In genomic region chr5:135247337-135247736, GRCm38 (mm10) we compare ENCODE assay signal across 17 mouse cellular contexts. TPM values are rescaled to one million over a fixed set of nuclear protein-coding genes. Genes with fewer than 3 reads are reported as not detected.
DNase-seq lines count a peak whose midpoint lies in the region; ATAC-seq and TF ChIP-seq lines count a peak whose summit lies in the region.
"Had no signal": no experiment of that assay in that cellular context is flagged by ENCODE, and none has a peak within 500 bp of the region (broad histone marks: within the 10 kb centered on the region; RNA-seq: fewer than 3 reads in every experiment).

No protein-coding gene starts in this region.

- in situ Hi-C loops in CH12.LX (cut with MboI; ENCODE audit: low pct_ligation_motif_present, low pct_unique_long_range_greater_than_20kb, low sequenced_read_pairs), result no loop called here

- TF ChIP-seq POLR2A in CH12.LX (IDR thresholded peaks at IDR 0.05; ENCODE audit: low read depth, low read length), result no peak

- WGBS in embryonic facial prominence, embryonic 15.5 days, result 67% methylated on average over 9 of the region's 9 CpGs
- WGBS in hindbrain, embryonic 13.5 days, result 76% methylated on average over 9 of the region's 9 CpGs
- 65% methylated on average over 9 of the region's 9 CpGs for WGBS in midbrain, embryonic 14.5 days

- dilution Hi-C loops in CH12.LX (cut with MboI; ENCODE audit: extremely low pct_ligation_motif_present, extremely low pct_unique_long_range_greater_than_20kb, low sequenced_read_pairs), result no loop called here

- H3K4me3 ChIP-seq in CH12.LX (replicated peaks in 1 of 3; ENCODE audit: low read depth in 2 of 3, low read length in 2 of 3, poor library complexity in 1 of 3), result no peak overlapping the region
- no peak overlapping the region for H3K4me3 ChIP-seq in embryonic facial prominence, embryonic 15.5 days (replicated peaks)
- H3K4me3 ChIP-seq in hindbrain, embryonic 13.5 days, result peak overlapping the region; percentile 64
- no peak overlapping the region for H3K4me3 ChIP-seq in midbrain, embryonic 14.5 days (replicated peaks; ENCODE audit: low read depth, low read length)
- H3K4me3 ChIP-seq: heart, adult 2 months; liver, embryonic 12.5 days had no signal

- no peak for TF ChIP-seq EP300 in CH12.LX (IDR thresholded peaks at IDR 0.05; ENCODE audit: low read length)

- no peak for TF ChIP-seq RAD21 in CH12.LX (IDR thresholded peaks at IDR 0.05; ENCODE audit: low read depth, low read length)

- no peak for ATAC-seq in embryonic facial prominence, embryonic 15.5 days (ENCODE audit: insufficient number of reproducible peaks, low FRiP score, low TSS enrichment, low read depth)
- ATAC-seq in hindbrain, embryonic 13.5 days (ENCODE audit: low FRiP score), result no peak
- no peak for ATAC-seq in midbrain, embryonic 14.5 days (ENCODE audit: low FRiP score, low TSS enrichment)
- ATAC-seq: activated CD4-positive, CD25-positive, alpha-beta regulatory T cell, adult 4 months; liver, embryonic 12.5 days had no signal

- TF ChIP-seq CTCF in CH12.LX (conservative IDR thresholded peaks at IDR 0.05 in 1 of 2, IDR thresholded peaks at IDR 0.05 in 1 of 2; ENCODE audit: low read depth in 2 of 2, low read length in 2 of 2), result no peak

- H3K9me3 ChIP-seq in CH12.LX (replicated peaks; ENCODE audit: low read length), result peaks cover 24% of the 10 kb centered on the region
- H3K9me3 ChIP-seq in embryonic facial prominence, embryonic 15.5 days (replicated peaks), result no peaks in the 10 kb centered on the region
- no peaks in the 10 kb centered on the region for H3K9me3 ChIP-seq in hindbrain, embryonic 13.5 days
- H3K9me3 ChIP-seq in midbrain, embryonic 14.5 days (ENCODE audit: control insufficient read depth, low read length), result no peaks in the 10 kb centered on the region
- H3K9me3 ChIP-seq: liver, embryonic 12.5 days had no signal

- no peaks in the 10 kb centered on the region for H3K4me1 ChIP-seq in CH12.LX (ENCODE audit: control insufficient read depth in 1 of 2, insufficient read depth in 2 of 2)
- H3K4me1 ChIP-seq in embryonic facial prominence, embryonic 15.5 days, result peaks cover 16% of the 10 kb centered on the region
- H3K4me1 ChIP-seq in hindbrain, embryonic 13.5 days (replicated peaks), result peaks cover 42% of the 10 kb centered on the region
- 0 out of 2 replicates have a peak, but pooled peaks cover 16% of the 10 kb centered on the region for H3K4me1 ChIP-seq in midbrain, embryonic 14.5 days (ENCODE audit: control insufficient read depth, insufficient read depth, low read length)

- no peak overlapping the region for H3K9ac ChIP-seq in CH12.LX (ENCODE audit: insufficient read depth, low read depth)
- H3K9ac ChIP-seq in embryonic facial prominence, embryonic 15.5 days, result no peak overlapping the region
- no peak overlapping the region; the same call in 1 of the 2 replicates for H3K9ac ChIP-seq in hindbrain, embryonic 13.5 days
- no peak overlapping the region for H3K9ac ChIP-seq in midbrain, embryonic 14.5 days (replicated peaks; ENCODE audit: low read length)
- H3K9ac ChIP-seq: liver, embryonic 12.5 days had no signal

- DNase-seq in CH12.LX (ENCODE audit: extremely low read depth), result no peak
- no peak for DNase-seq in midbrain, embryonic 14.5 days
- no peak for DNase-seq in urinary bladder, adult 18-20 months (ENCODE audit: low spot score in 2 of 2)
- DNase-seq in thymus, postnatal 36 days, result no peak
- DNase-seq in cerebellum, adult 8-10 months, result no peak
- DNase-seq: adrenal gland, postnatal 36 days; cerebellum, postnatal 25 days; heart, adult 2 months; heart, postnatal 10 days; kidney, adult 11 months; kidney, postnatal 36 days; right cerebral cortex, postnatal 14 days had no signal

- H3K36me3 ChIP-seq in CH12.LX (replicated peaks in 1 of 2; ENCODE audit: control insufficient read depth in 1 of 2, insufficient read depth in 1 of 2, low read length in 1 of 2), result peaks cover 42 to 79% of the 10 kb centered on the region in 2 experiments
- peaks cover 46% of the 10 kb centered on the region for H3K36me3 ChIP-seq in embryonic facial prominence, embryonic 15.5 days
- peaks cover 49% of the 10 kb centered on the region for H3K36me3 ChIP-seq in hindbrain, embryonic 13.5 days
- H3K36me3 ChIP-seq in midbrain, embryonic 14.5 days (ENCODE audit: control insufficient read depth, insufficient read depth, low read length), result peaks cover 46% of the 10 kb centered on the region

- H3K4me2 ChIP-seq in CH12.LX (ENCODE audit: insufficient read depth, low read depth, poor library complexity, severe bottlenecking), result no peak overlapping the region
- H3K4me2 ChIP-seq in embryonic facial prominence, embryonic 15.5 days (replicated peaks), result peak overlapping the region; percentile 8; the same call in 1 of the 2 replicates
- peak overlapping the region; percentile 93 for H3K4me2 ChIP-seq in hindbrain, embryonic 13.5 days
- peak overlapping the region; percentile 94 for H3K4me2 ChIP-seq in midbrain, embryonic 14.5 days (ENCODE audit: low read length)
- H3K4me2 ChIP-seq: liver, embryonic 12.5 days had no signal

- no peak overlapping the region for H3K27ac ChIP-seq in CH12.LX (ENCODE audit: insufficient read depth, low read depth)
- no peak overlapping the region for H3K27ac ChIP-seq in embryonic facial prominence, embryonic 15.5 days (replicated peaks)
- no peak overlapping the region for H3K27ac ChIP-seq in hindbrain, embryonic 13.5 days
- H3K27ac ChIP-seq in midbrain, embryonic 14.5 days (replicated peaks; ENCODE audit: low read depth, low read length), result no peak overlapping the region
- H3K27ac ChIP-seq: heart, adult 2 months; liver, embryonic 12.5 days had no signal

- H3K79me2 ChIP-seq in CH12.LX (replicated peaks; ENCODE audit: control insufficient read depth, extremely low read depth, insufficient read depth, poor library complexity, severe bottlenecking), result no peaks in the 10 kb centered on the region

- H3K27me3 ChIP-seq in CH12.LX (replicated peaks), result no peaks in the 10 kb centered on the region
- H3K27me3 ChIP-seq in embryonic facial prominence, embryonic 15.5 days, result peaks cover 23% of the 10 kb centered on the region
- peaks cover 19% of the 10 kb centered on the region for H3K27me3 ChIP-seq in hindbrain, embryonic 13.5 days
- peaks cover 19% of the 10 kb centered on the region; the same call in 1 of the 2 replicates for H3K27me3 ChIP-seq in midbrain, embryonic 14.5 days (ENCODE audit: control insufficient read depth, insufficient read depth, low read length)

TF ChIP-seq in CH12.LX, 34 proteins besides CTCF, POLR2A, EP300 and RAD21:
- TF ChIP-seq POLR2AphosphoS2 (IDR thresholded peaks at IDR 0.05; ENCODE audit: low read depth, low read length), result peak; percentile 81; the same call in 1 of the 2 replicates
- no peak for TF ChIP-seq MEF2A (IDR thresholded peaks at IDR 0.05; ENCODE audit: borderline replicate concordance, low read depth, low read length)

RNA-seq across cellular contexts. Expression of gene Fzd9, which starts 3.7 kb away (rescaled TPM):
- total RNA-seq in CH12.LX (2012; rRNA removed), result not detected in 2 replicates
- total RNA-seq in CH12.LX (2014; rRNA removed), result not detected in 2 replicates
- not detected in 2 replicates for polyA plus RNA-seq in CH12.LX (2012; ENCODE audit: insufficient read length, low read depth)
- polyA plus RNA-seq in embryonic facial prominence, embryonic 15.5 days (2015; fragmentation: Nextera tagmentation; extraction: Ambion mirVana), result 16.0 and 16.2 TPM in 2 replicates
- 12.3 and 14.3 TPM in 2 replicates for polyA plus RNA-seq in hindbrain, embryonic 13.5 days (2015; fragmentation: Nextera tagmentation; extraction: Ambion mirVana)
- 8.7 and 11.9 TPM in 2 replicates for polyA plus RNA-seq in midbrain, embryonic 14.5 days (2014; fragmentation: Nextera tagmentation; extraction: Ambion mirVana)
- total RNA-seq: monocyte, adult 5-6 weeks had no signal
- polyA plus RNA-seq: activated CD4-positive, CD25-positive, alpha-beta regulatory T cell, adult 4 months had no signal
